Mouse (Mus musculus) mouse embryonic stem cell (cell line): ENCODE measurements at regions not wholly inside any gene's neighbourhood (a gene's known extent, or its start where the extent isn't known, plus 50 kb on each side); places are given as distances from the start of the nearest gene placed in this dataset.

Experiments used
- in situ Hi-C, 2 experiments: fragments of 300-500 bp; cut with MboI; formaldehyde crosslinking; loops; 1 replicate in 1 of 2; 3 replicates in 1 of 2; pipeline ENCODE4 v1.14.3; 2019 to 2020; ENCODE audit warnings: low sequenced_read_pairs in 2 of 2, low pct_unique_long_range_greater_than_20kb in 1 of 2, mixed read lengths in 1 of 2; ENCODE audit not compliant: unreplicated experiment in 1 of 2

- in situ Hi-C loops: no loop called here
These were observed 65.4 kb upstream of the Gadd45a start for GRCm38 (mm10) chr6:67102541-67103134.

- in situ Hi-C loops: no loop called here
These were observed 64.8 kb upstream of the Gadd45a start for GRCm38 (mm10) chr6:67102014-67102413.

GRCm38 (mm10) chr6:67094426-67094825, 57.2 kb upstream of the Gadd45a start:
- in situ Hi-C loops: no loop called here

GRCm38 (mm10) chr6:67093128-67093527, 55.9 kb upstream of the Gadd45a start:
- in situ Hi-C loops: no loop called here

- in situ Hi-C loops: no loop called here
These were observed 52.9 kb upstream of the Gadd45a start for GRCm38 (mm10) chr6:67090150-67090549.

- in situ Hi-C loops: no loop called here
These were observed 52.4 kb upstream of the Gadd45a start for GRCm38 (mm10) chr6:67089530-67090140.

GRCm38 (mm10) chr6:67088741-67089455, 51.6 kb upstream of the Gadd45a start:
- in situ Hi-C loops: no loop called here

GRCm38 (mm10) chr6:67087837-67088440, 50.7 kb upstream of the Gadd45a start:
- in situ Hi-C loops: no loop called here

GRCm38 (mm10) chr6:67087393-67087792, 50.1 kb upstream of the Gadd45a start:
- in situ Hi-C loops: no loop called here
